Mouse (Mus musculus) MEL (cell line): Measurements from ENCODE around the gene Plcb4. TPM values are rescaled to one million over a fixed set of nuclear protein-coding genes. Genes with fewer than 3 reads are reported as not detected.

ENCODE experiments used
- DNase-seq: peaks from one replicate; pipeline ENCODE4 v3.0.0; 2011; ENCODE audit warnings: low read depth, low spot score
- H3K27ac ChIP-seq: 2 replicates; pipeline ENCODE4 v1.5.1; 2012; ENCODE audit warnings: low read depth, mild to moderate bottlenecking, control low read depth, low read length, moderate library complexity; ENCODE audit not compliant: control insufficient read depth
- H3K27me3 ChIP-seq, 2 experiments: fragments of 150-350 bp in 1 of 2; sonication (generic) in 1 of 2; 2 replicates each; pipeline ENCODE4 v1.6.1; 2012; ENCODE audit warnings: low read length in 2 of 2, mild to moderate bottlenecking in 2 of 2, improper control_type of control experiment in 1 of 2, moderate library complexity in 1 of 2; ENCODE audit not compliant: insufficient read depth in 2 of 2, control insufficient read depth in 1 of 2
- H3K36me3 ChIP-seq, 2 experiments: 2 replicates each; pipeline ENCODE4 v1.6.1; 2012 to 2014; ENCODE audit warnings: low read length in 2 of 2, improper control_type of control experiment in 1 of 2, inconsistent platforms in 1 of 2, mild to moderate bottlenecking in 1 of 2; ENCODE audit not compliant: insufficient read depth in 2 of 2, control insufficient read depth in 1 of 2
- H3K4me1 ChIP-seq, 2 experiments: fragments of 150-350 bp in 1 of 2; sonication (generic) in 1 of 2; 2 replicates each; pipeline ENCODE4 v1.6.1; 2012; ENCODE audit warnings: low read length in 2 of 2, improper control_type of control experiment in 1 of 2, mild to moderate bottlenecking in 1 of 2; ENCODE audit not compliant: insufficient read depth in 2 of 2, control insufficient read depth in 1 of 2
- H3K4me3 ChIP-seq, 2 experiments: fragments of 150-350 bp in 1 of 2; sonication (generic) in 1 of 2; 2 replicates each; pipeline ENCODE4 v1.5.1; 2012; ENCODE audit warnings: low read depth in 2 of 2, low read length in 2 of 2, mild to moderate bottlenecking in 2 of 2, moderate library complexity in 2 of 2, control low read depth in 1 of 2, improper control_type of control experiment in 1 of 2; ENCODE audit not compliant: control insufficient read depth in 1 of 2, insufficient read depth in 1 of 2
- H3K79me2 ChIP-seq: 2 replicates; pipeline ENCODE4 v1.6.1; 2012; ENCODE audit warnings: mild to moderate bottlenecking, low read length, moderate library complexity; ENCODE audit not compliant: control insufficient read depth, poor library complexity, insufficient read depth
- H3K9ac ChIP-seq: 2 replicates; pipeline ENCODE4 v1.6.1; 2012; ENCODE audit warnings: low read depth, mild to moderate bottlenecking, control low read depth, low read length, moderate library complexity; ENCODE audit not compliant: control insufficient read depth, poor library complexity, severe bottlenecking
- H3K9me3 ChIP-seq: fragments of 150-350 bp; sonication (generic); replicated peaks from 2 replicates; pipeline ENCODE4 v1.6.1; 2012; ENCODE audit warnings: mild to moderate bottlenecking, low read length, improper control_type of control experiment, moderate library complexity; ENCODE audit not compliant: insufficient read depth
- BHLHE40 ChIP-seq: IDR thresholded peaks from 2 replicates; pipeline ENCODE4 v1.6.1; 2012; ENCODE audit warnings: low read depth, mild to moderate bottlenecking, inconsistent platforms, low read length, improper control_type of control experiment, borderline replicate concordance
- CHD1 ChIP-seq: IDR thresholded peaks from 2 replicates; pipeline ENCODE4 v1.6.1; 2012; ENCODE audit warnings: low read depth, mild to moderate bottlenecking, inconsistent platforms, low read length, improper control_type of control experiment
- CHD2 ChIP-seq: IDR thresholded peaks from 2 replicates; pipeline ENCODE4 v1.6.1; 2011; ENCODE audit warnings: low read length, improper control_type of control experiment
- CTCF ChIP-seq, 3 experiments: IDR thresholded peaks in 2 of 3; conservative IDR thresholded peaks in 1 of 3; 2 replicates each; pipeline ENCODE4 v1.5.1; 2011 to 2012; ENCODE audit warnings: low read length in 3 of 3, low read depth in 2 of 3, mild to moderate bottlenecking in 2 of 3, improper control_type of control experiment in 1 of 3, inconsistent platforms in 1 of 3, mixed read lengths in 1 of 3, moderate library complexity in 1 of 3; ENCODE audit not compliant: control insufficient read depth in 1 of 3, insufficient read depth in 1 of 3, poor library complexity in 1 of 3, severe bottlenecking in 1 of 3
- ELF1 ChIP-seq: IDR thresholded peaks from 2 replicates; pipeline ENCODE4 v1.6.1; 2014; ENCODE audit warnings: low read depth, mild to moderate bottlenecking, inconsistent platforms, low read length, improper control_type of control experiment, moderate library complexity
- MAFK ChIP-seq: IDR thresholded peaks from 2 replicates; pipeline ENCODE4 v1.6.1; 2011; ENCODE audit warnings: low read depth, mild to moderate bottlenecking, low read length, improper control_type of control experiment, borderline replicate concordance
- MAX ChIP-seq: IDR thresholded peaks from 2 replicates; pipeline ENCODE4 v1.6.1; 2011; ENCODE audit warnings: low read length, improper control_type of control experiment
- NELFE ChIP-seq: IDR thresholded peaks from 2 replicates; pipeline ENCODE4 v1.6.1; 2011; ENCODE audit warnings: low read depth, low read length, improper control_type of control experiment
- NRF1 ChIP-seq: IDR thresholded peaks from 2 replicates; pipeline ENCODE4 v1.6.1; 2014; ENCODE audit warnings: low read depth, mild to moderate bottlenecking, inconsistent platforms, low read length, improper control_type of control experiment, moderate library complexity; ENCODE audit not compliant: poor library complexity, insufficient read depth, severe bottlenecking
- POLR2A ChIP-seq, 2 experiments: IDR thresholded peaks; 2 replicates each; pipeline ENCODE4 v1.6.1; 2011 to 2012; ENCODE audit warnings: low read length in 2 of 2, mild to moderate bottlenecking in 2 of 2, control low read depth in 1 of 2, improper control_type of control experiment in 1 of 2, low read depth in 1 of 2, moderate library complexity in 1 of 2; ENCODE audit not compliant: control insufficient read depth in 1 of 2, insufficient read depth in 1 of 2, poor library complexity in 1 of 2
- POLR2AphosphoS2 ChIP-seq: IDR thresholded peaks from 2 replicates; pipeline ENCODE4 v1.6.1; 2011; ENCODE audit warnings: low read length, improper control_type of control experiment
- RCOR1 ChIP-seq: IDR thresholded peaks from 2 replicates; pipeline ENCODE4 v1.6.1; 2012; ENCODE audit warnings: low read depth, mild to moderate bottlenecking, inconsistent platforms, low read length, improper control_type of control experiment
- SIN3A ChIP-seq: IDR thresholded peaks from 2 replicates; pipeline ENCODE4 v1.6.1; 2012; ENCODE audit warnings: low read length, improper control_type of control experiment, inconsistent platforms
- SMC3 ChIP-seq: IDR thresholded peaks from 2 replicates; pipeline ENCODE4 v1.6.1; 2011; ENCODE audit warnings: low read depth, low read length, improper control_type of control experiment
- TAL1 ChIP-seq: IDR thresholded peaks from 2 replicates; pipeline ENCODE4 v1.6.1; 2012; ENCODE audit warnings: mild to moderate bottlenecking, inconsistent platforms, low read length, moderate library complexity, mixed read lengths
- ZKSCAN1 ChIP-seq: IDR thresholded peaks from 2 replicates; pipeline ENCODE4 v1.6.1; 2012; ENCODE audit warnings: low read depth, mild to moderate bottlenecking, inconsistent platforms, low read length, improper control_type of control experiment, moderate library complexity
- ZMIZ1 ChIP-seq: IDR thresholded peaks from 2 replicates; pipeline ENCODE4 v1.6.1; 2012; ENCODE audit warnings: low read depth, mild to moderate bottlenecking, inconsistent platforms, low read length, improper control_type of control experiment, moderate library complexity
- polyA plus RNA-seq, 2 experiments: library from polyadenylated mRNA; stranded (reverse) in 1 of 2; unstranded in 1 of 2; fragments of >175 nt in 1 of 2; fragments of >200 nt in 1 of 2; gene quantifications; 2 replicates each; pipeline versions ENCODE4 v1.2.1 to v1.2.4; 2012; ENCODE audit warnings: low replicate concordance in 2 of 2, low read depth in 1 of 2; ENCODE audit not compliant: insufficient read length in 2 of 2, insufficient read depth in 1 of 2, missing spikeins in 1 of 2
- total RNA-seq: library from RNA; depleted of rRNA; stranded (reverse); fragments of 300-350 nt; gene quantifications from 2 replicates; pipeline ENCODE4 v1.2.3, GENCODE M21; 2012

The Plcb4 gene
- total and polyA plus RNA-seq, 3 experiments = not detected

DNA sequence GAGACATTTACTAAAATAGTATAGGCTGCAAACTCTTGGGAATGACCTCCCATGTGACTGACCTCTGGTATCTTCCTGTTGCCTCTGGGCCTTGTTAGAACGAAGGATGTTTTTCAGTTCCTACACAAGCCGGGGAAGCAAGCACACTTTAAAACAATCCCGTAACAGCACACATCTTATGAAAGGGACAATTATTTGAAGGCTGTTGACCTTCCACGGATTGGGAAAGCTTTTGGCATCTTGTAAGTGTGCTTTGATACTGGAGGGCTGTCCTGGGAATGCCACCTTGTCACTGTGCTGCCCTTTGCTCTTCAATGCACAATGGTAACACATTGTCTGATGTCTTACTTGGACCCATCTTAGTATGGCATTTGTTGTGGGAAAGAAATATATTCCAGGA is 208.0 kb downstream of the Plcb4 start:
- Histone ChIP-seq H3K4me3 (no peak overlapping the region), H3K79me2 (no peaks in the 10 kb centered on the region), H3K4me1 (no peaks in the 10 kb centered on the region), H3K27ac (no peak overlapping the region), H3K9ac (no peak overlapping the region), H3K36me3 (no peaks in the 10 kb centered on the region), H3K27me3 (no peaks in the 10 kb centered on the region), H3K9me3 (no peaks in the 10 kb centered on the region)
- no peak for DNase-seq
- TF ChIP-seq NELFE = no peak
- no peak for TF ChIP-seq SIN3A
- TF ChIP-seq SMC3 = no peak
- TF ChIP-seq CHD2 = no peak
- no peak for TF ChIP-seq ZMIZ1
- no peak for TF ChIP-seq RCOR1
- TF ChIP-seq ELF1 = no peak

DNA sequence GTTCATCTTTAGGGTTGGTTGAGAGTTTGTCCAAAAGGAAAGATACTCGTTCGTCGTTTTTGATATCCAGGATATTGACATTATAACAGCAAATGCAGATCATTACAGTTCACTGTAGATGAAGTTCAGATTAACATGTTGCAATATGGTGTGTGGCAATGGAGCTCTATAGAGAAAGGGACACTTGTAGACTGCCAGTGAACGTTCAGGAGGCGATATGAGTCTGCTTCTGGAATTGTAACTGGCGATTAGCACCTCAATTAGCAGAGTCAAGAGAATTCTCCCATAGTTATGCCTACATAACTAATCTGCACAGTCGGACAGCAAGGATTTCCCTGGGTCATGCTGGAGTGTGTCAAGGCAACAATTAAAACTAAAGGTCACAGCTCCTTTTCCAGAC is 210.8 kb downstream of the Plcb4 start:
- Histone ChIP-seq H3K27me3 (no peaks in the 10 kb centered on the region), H3K9me3 (no peaks in the 10 kb centered on the region), H3K4me3 (no peak overlapping the region), H3K4me1 (no peaks in the 10 kb centered on the region)
- TF ChIP-seq ZMIZ1 (no peak), ZKSCAN1 (no peak)
- TF ChIP-seq, all 39 proteins: peak for 0
- no peak for DNase-seq
- Histone ChIP-seq H3K9ac (no peak overlapping the region), H3K27ac (no peak overlapping the region), H3K36me3 (no peaks in the 10 kb centered on the region), H3K79me2 (no peaks in the 10 kb centered on the region)

DNA sequence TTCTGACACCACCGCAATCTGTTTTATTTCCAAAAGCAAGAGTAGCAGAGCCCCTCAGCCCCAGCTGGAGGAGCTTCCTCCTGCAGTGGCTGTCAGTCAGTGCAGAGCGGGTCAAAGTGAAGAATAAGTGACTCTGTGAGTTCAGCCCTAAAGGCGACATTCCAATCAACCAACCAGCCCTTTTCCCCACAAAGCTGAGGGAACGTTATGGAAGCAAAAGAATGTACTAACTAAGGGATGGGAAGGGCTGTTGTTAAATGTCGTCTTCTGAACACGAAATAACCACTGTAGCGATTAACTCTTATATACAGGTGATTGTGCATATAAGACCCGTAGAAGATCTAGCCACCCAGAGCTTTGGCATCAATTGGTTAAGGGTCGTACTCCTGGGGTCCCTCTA is 214.3 kb downstream of the Plcb4 start:
- H3K4me1 ChIP-seq = no peaks in the 10 kb centered on the region
- no peaks in the 10 kb centered on the region for H3K9me3 ChIP-seq

More for the DNA sequence above, 214.3 kb downstream of the Plcb4 start:
- Histone ChIP-seq H3K4me3 (no peak overlapping the region), H3K27ac (no peak overlapping the region), H3K27me3 (no peaks in the 10 kb centered on the region), H3K36me3 (no peaks in the 10 kb centered on the region), H3K79me2 (no peaks in the 10 kb centered on the region), H3K9ac (no peak overlapping the region)
- TF ChIP-seq ELF1 = no peak
- TF ChIP-seq MAFK = no peak
- no peak for TF ChIP-seq CTCF (IDR thresholded peaks at IDR 0.05 in 2 of 3, conservative IDR thresholded peaks at IDR 0.05 in 1 of 3; ENCODE audit: control insufficient read depth in 1 of 3, insufficient read depth in 1 of 3, low read depth in 2 of 3, low read length in 3 of 3, poor library complexity in 1 of 3, severe bottlenecking in 1 of 3)
- TF ChIP-seq POLR2AphosphoS2 = no peak
- no peak for TF ChIP-seq BHLHE40
- TF ChIP-seq TAL1 = no peak
- no peak for TF ChIP-seq MAX
- TF ChIP-seq NRF1 = no peak
- no peak for TF ChIP-seq SIN3A
- no peak for TF ChIP-seq ZMIZ1
- no peak for TF ChIP-seq SMC3
- no peak for TF ChIP-seq CHD1
- no peak for TF ChIP-seq POLR2A (IDR thresholded peaks at IDR 0.05; ENCODE audit: control insufficient read depth in 1 of 2, insufficient read depth in 1 of 2, low read depth in 1 of 2, low read length in 2 of 2, poor library complexity in 1 of 2)
- DNase-seq = no peak
